Mouse (Mus musculus) forebrain, embryonic 10.5 days (tissue): ENCODE results near the gene Cbr4. TPM values are rescaled to one million over a fixed set of nuclear protein-coding genes. Genes with fewer than 3 reads are reported as not detected.

Experiments
- DNase-seq: peaks from one replicate; pipeline ENCODE4 v3.0.0-alpha.2; 2017; ENCODE audit warnings: low spot score; ENCODE audit errors: extremely low spot score
- H3K27ac ChIP-seq: fragments of 300-500 bp; sonication (generic); 2 replicates; pipeline ENCODE4 v1.5.1; 2016; ENCODE audit warnings: mild to moderate bottlenecking
- H3K27me3 ChIP-seq: fragments of 300-500 bp; sonication (generic); 2 replicates; pipeline ENCODE4 v1.6.1; 2016; ENCODE audit warnings: mild to moderate bottlenecking; ENCODE audit not compliant: poor library complexity, severe bottlenecking
- H3K36me3 ChIP-seq: fragments of 300-500 bp; sonication (generic); replicated peaks from 2 replicates; pipeline ENCODE4 v1.6.1; 2016; ENCODE audit warnings: mild to moderate bottlenecking, moderate library complexity
- H3K4me1 ChIP-seq: fragments of 300-500 bp; sonication (generic); 2 replicates; pipeline ENCODE4 v1.6.1; 2016
- H3K4me3 ChIP-seq: fragments of 300-500 bp; sonication (generic); 2 replicates; pipeline ENCODE4 v1.5.1; 2016; ENCODE audit warnings: mild to moderate bottlenecking, moderate library complexity
- H3K9me3 ChIP-seq: fragments of 300-500 bp; sonication (generic); 2 replicates; pipeline ENCODE4 v1.6.1; 2016; ENCODE audit warnings: mild to moderate bottlenecking, moderate library complexity
- WGBS: fragments of 180-500 bp; shearing (Covaris S2); methylation state at CpG from one replicate; pipeline ENCODE4 v1.1.7; 2016; 5-methylcytosine and 5-hydroxymethylcytosine counted together
- polyA plus RNA-seq: library from polyadenylated mRNA; unstranded; fragments of >200 nt; fragmentation: Nextera tagmentation; extraction: Ambion mirVana; gene quantifications from 2 replicates; pipeline ENCODE4 v1.2.1, GENCODE M21; 2016

Cbr4 gene
- polyA plus RNA-seq, 1 experiment from 2014 or later: 30.2 TPM

- DNase-seq: no peak
- WGBS: 83% methylated on average over 24 of the region's 24 CpGs
- Histone ChIP-seq H3K27ac (peak overlapping the region; percentile 77), H3K27me3 (no peaks in the 10 kb centered on the region), H3K9me3 (no peaks in the 10 kb centered on the region), H3K36me3 (peaks cover 86% of the 10 kb centered on the region), H3K4me1 (peaks cover 32% of the 10 kb centered on the region), H3K4me3 (no peak overlapping the region)
Observed at GRCm38 (mm10) chr8:61515110-61515930, 27.8 kb downstream of the Cbr4 start.

- Histone ChIP-seq H3K27ac (peak overlapping the region; percentile 77), H3K36me3 (peaks cover 82% of the 10 kb centered on the region), H3K27me3 (no peaks in the 10 kb centered on the region), H3K4me3 (no peak overlapping the region), H3K9me3 (no peaks in the 10 kb centered on the region), H3K4me1 (peaks cover 32% of the 10 kb centered on the region)
- peak; percentile 79 for DNase-seq
- 53% methylated on average over 25 of the region's 25 CpGs for WGBS
Observed at GRCm38 (mm10) chr8:61515931-61516744, 28.6 kb downstream of the Cbr4 start.

- Histone ChIP-seq H3K4me1 (peaks cover 32% of the 10 kb centered on the region), H3K9me3 (no peaks in the 10 kb centered on the region), H3K36me3 (peaks cover 82% of the 10 kb centered on the region), H3K27me3 (no peaks in the 10 kb centered on the region), H3K4me3 (no peak overlapping the region), H3K27ac (peak overlapping the region; percentile 40; the same call in 1 of the 2 replicates)
- DNase-seq: no peak
- WGBS: 92% methylated on average over 8 of the region's 8 CpGs
Observed at GRCm38 (mm10) chr8:61516745-61517501, 29.4 kb downstream of the Cbr4 start.

DNA sequence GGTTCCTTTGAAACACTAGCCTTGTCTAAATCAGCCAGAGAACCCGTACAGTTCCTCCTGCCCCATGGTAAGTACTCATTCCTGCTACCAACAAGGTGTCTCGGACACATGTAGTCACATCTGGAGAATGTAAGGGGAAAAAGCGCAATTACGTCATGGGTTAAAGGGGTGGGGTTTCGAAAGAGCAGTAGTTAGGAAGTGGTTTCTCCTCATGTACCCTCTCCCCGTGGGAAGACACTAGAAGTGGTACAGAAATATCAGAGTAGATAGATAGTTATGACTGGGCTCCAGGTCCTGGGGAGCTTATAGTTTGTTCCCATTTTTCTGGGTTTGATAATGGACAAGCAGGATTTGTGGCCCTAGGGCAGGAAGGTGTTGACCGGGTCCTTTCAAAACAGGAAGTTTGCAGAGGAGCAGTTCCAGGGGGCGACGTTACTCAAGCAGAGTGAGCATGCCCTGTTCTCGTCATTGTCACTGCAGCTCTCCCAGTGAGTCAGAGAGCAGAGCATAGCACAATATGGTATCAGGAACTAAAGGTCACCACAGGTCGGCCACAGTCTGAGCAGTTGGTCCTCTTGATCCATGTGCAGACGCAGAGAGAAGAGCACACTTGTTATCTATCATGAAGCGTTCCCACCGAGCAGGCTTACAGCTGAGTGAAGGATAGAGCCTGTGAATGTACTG lies 30.1 kb downstream of the Cbr4 start:
- Histone ChIP-seq H3K4me3 (no peak overlapping the region), H3K9me3 (no peaks in the 10 kb centered on the region), H3K36me3 (peaks cover 82% of the 10 kb centered on the region), H3K27me3 (no peaks in the 10 kb centered on the region), H3K27ac (peak overlapping the region; percentile 33; the same call in 1 of the 2 replicates), H3K4me1 (peaks cover 32% of the 10 kb centered on the region)
- DNase-seq: no peak
- 86% methylated on average over 14 of the region's 14 CpGs for WGBS

DNA sequence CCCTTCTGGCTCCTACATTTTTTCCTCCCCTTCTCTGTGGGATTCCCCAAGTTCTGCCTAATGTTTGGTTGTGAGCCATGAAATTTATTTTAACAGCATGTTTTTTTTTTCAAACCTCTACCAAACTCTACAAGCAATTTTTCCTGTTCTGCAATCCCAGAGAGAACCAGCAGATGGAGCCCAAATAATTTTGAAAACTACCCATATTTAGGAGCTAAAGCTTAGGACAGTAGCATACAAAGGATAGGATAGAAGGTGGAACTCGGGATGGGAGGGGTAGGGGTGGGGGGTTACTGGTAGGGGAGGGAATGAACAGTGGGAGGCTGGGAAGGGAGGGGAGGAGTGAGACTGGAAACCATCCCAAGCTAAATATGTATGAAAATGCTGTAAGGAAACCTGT lies 34.6 kb downstream of the Cbr4 start:
- Histone ChIP-seq H3K4me1 (peaks cover 9% of the 10 kb centered on the region), H3K27ac (no peak overlapping the region), H3K9me3 (no peaks in the 10 kb centered on the region), H3K4me3 (no peak overlapping the region), H3K36me3 (peaks cover 85% of the 10 kb centered on the region), H3K27me3 (no peaks in the 10 kb centered on the region)
- 31% methylated on average over 1 of the region's 1 CpGs for WGBS
- no peak for DNase-seq

DNA sequence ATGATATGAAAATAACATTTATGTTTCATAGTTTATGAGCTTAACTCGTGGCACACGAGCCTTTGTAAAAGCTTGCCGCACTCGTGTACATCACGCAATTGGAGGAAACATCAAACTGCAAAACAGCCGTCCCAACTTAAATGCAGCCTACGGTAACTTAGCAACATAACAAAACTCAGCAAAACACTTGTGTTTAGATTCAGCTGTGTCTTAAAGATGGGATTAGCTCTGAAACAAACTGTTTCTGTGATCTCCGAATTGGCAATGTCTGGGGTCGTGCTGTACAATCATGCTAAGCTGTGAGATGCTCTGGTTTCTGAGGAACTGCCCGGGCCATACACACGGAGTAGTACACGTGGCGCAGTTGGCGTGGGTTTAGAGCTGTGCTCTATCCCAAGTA lies 39.5 kb downstream of the Cbr4 start:
- no peaks in the 10 kb centered on the region for H3K4me1 ChIP-seq

DNA sequence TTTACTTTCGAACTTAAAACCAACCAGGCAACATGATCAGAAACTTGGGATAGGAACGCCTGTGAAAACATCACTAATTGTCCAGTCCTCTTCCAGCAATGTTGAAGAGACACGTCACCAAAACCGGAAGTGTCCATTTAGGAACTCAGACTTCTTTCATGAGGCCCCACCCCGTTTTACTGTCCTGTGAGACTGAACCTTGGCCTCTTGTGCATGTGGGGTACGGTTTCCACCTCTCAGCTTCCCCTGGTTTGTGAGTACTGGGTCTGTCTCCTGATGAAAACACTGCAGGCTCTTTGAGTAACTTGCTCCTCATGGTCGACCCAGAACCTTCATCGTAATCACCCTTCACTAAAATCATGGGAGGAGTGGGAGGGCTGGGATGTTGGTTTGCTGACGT lies 40.7 kb downstream of the Cbr4 start:
- 94% methylated on average over 9 of the region's 9 CpGs for WGBS
- no peak for DNase-seq
- Histone ChIP-seq H3K9me3 (no peaks in the 10 kb centered on the region), H3K4me3 (no peak overlapping the region), H3K27me3 (no peaks in the 10 kb centered on the region), H3K27ac (no peak overlapping the region), H3K36me3 (peaks cover 94% of the 10 kb centered on the region), H3K4me1 (no peaks in the 10 kb centered on the region)

More for the DNA sequence above, 39.5 kb downstream of the Cbr4 start:
- Histone ChIP-seq H3K27me3 (no peaks in the 10 kb centered on the region), H3K27ac (no peak overlapping the region), H3K36me3 (peaks cover 94% of the 10 kb centered on the region), H3K4me3 (no peak overlapping the region), H3K9me3 (no peaks in the 10 kb centered on the region)
- WGBS: 96% methylated on average over 14 of the region's 14 CpGs
- no peak for DNase-seq

GRCm38 (mm10) chr8:61528642-61529041 lies 41.1 kb downstream of the Cbr4 start:
- Histone ChIP-seq H3K4me1 (no peaks in the 10 kb centered on the region), H3K9me3 (no peaks in the 10 kb centered on the region), H3K4me3 (no peak overlapping the region), H3K27me3 (no peaks in the 10 kb centered on the region), H3K27ac (no peak overlapping the region), H3K36me3 (peaks cover 96% of the 10 kb centered on the region)
- WGBS: 85% methylated on average over 6 of the region's 6 CpGs
- no peak for DNase-seq

DNA sequence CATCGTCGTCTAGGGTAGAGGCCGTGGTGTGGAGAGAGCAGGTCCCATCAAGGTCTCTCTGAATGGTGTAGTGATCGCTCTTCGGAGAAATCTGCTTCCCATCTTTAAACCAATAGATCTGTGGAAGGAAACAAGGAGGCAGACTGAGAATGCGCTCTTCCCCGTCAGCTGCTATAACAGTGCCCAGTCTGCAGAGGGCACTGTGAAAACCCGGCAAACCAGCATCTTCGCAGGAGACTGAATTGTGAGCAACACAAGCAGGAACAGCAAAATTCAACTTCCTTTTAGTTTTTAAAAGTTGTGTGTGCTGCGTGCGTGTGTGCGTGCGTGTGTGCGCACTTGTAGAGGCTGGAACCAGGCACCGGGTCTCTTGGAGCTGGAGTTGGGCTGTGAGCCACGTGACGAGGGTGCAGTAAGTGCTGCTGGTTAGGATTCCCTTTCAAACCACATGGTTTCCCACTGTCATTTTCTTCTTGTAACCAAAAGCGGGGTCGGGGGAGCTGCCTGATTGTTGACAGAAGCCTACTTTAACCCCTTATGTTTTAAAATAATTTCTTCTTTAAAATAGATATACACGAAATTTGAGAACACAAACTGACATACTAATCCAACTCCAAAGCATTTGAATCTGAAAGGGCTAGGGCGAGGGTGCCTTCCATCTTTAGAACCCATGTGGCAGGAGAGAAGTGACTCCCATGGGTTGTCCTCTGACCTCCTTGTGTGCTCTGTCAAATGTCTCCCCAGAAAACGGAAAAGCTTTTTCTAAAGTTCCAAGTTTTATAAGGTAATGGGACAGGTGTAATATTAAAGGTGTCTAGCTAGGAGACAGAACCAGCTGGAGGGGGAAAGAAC lies 44.6 kb downstream of the Cbr4 start:
- H3K4me3 ChIP-seq: no peak overlapping the region
- peaks cover 96% of the 10 kb centered on the region for H3K36me3 ChIP-seq
- no peak for DNase-seq
- H3K27me3 ChIP-seq: no peaks in the 10 kb centered on the region
- WGBS: 67% methylated on average over 22 of the region's 22 CpGs
- H3K27ac ChIP-seq: no peak overlapping the region
- no peaks in the 10 kb centered on the region for H3K4me1 ChIP-seq
- H3K9me3 ChIP-seq: no peaks in the 10 kb centered on the region

DNA sequence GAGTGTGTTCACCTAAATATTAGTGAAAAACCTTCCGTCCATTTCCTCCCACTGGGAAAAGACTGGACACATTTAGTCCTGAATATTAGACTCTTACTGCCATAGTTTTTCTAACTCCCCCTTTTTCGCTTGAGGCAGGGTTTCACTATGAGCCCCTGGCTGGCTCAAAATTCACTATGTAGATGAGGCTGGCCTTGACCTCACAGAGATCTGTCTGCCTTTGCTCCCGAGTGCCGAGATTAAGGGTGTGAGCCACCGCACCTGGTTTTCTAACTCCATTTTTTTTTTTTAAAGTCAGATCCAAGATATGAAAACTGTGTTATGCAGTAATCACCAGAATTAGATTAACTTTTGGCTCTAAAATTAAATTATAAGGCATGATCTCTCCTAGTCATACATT lies 45.3 kb downstream of the Cbr4 start:
- H3K36me3 ChIP-seq: peaks cover 95% of the 10 kb centered on the region
- H3K9me3 ChIP-seq: no peaks in the 10 kb centered on the region
- no peak for DNase-seq
- H3K27ac ChIP-seq: no peak overlapping the region
- WGBS: 86% methylated on average over 5 of the region's 5 CpGs
- H3K27me3 ChIP-seq: no peaks in the 10 kb centered on the region
- H3K4me3 ChIP-seq: no peak overlapping the region
- H3K4me1 ChIP-seq: no peaks in the 10 kb centered on the region

GRCm38 (mm10) chr8:61533356-61533926 lies 45.9 kb downstream of the Cbr4 start:
- no peak for DNase-seq
- no peaks in the 10 kb centered on the region for H3K27me3 ChIP-seq
- no peaks in the 10 kb centered on the region for H3K4me1 ChIP-seq
- no peak overlapping the region for H3K27ac ChIP-seq
- H3K4me3 ChIP-seq: no peak overlapping the region
- H3K36me3 ChIP-seq: peaks cover 95% of the 10 kb centered on the region
- no peaks in the 10 kb centered on the region for H3K9me3 ChIP-seq
- 52% methylated on average over 16 of the region's 16 CpGs for WGBS
